Mouse (Mus musculus): ENCODE results near the gene Megf11. TPM values are rescaled to one million over a fixed set of nuclear protein-coding genes. Genes with fewer than 3 reads are reported as not detected.
A peak's percentile ranks its signal among the peaks of the same experiment; 100 is the strongest.

Gene Megf11
- total and polyA plus RNA-seq, 3 experiments = 0.08 to 0.93 TPM; not detected in 1

- peaks cover 13% of the 10 kb centered on the region for H3K79me2 ChIP-seq (ENCODE audit: control insufficient read depth, insufficient read depth, low read length, poor library complexity)
- no peak overlapping the region for H3K4me3 ChIP-seq (ENCODE audit: control insufficient read depth in 1 of 2, insufficient read depth in 1 of 2, low read depth in 2 of 2, low read length in 2 of 2)
- TF ChIP-seq UBTF (IDR thresholded peaks at IDR 0.05; ENCODE audit: borderline replicate concordance, insufficient read depth, low read depth, low read length) = no peak
- H3K4me1 ChIP-seq (ENCODE audit: control insufficient read depth in 1 of 2, insufficient read depth in 2 of 2, low read length in 2 of 2) = no peaks in the 10 kb centered on the region; a peak in 1 of 4 replicates
- no peaks in the 10 kb centered on the region for H3K27me3 ChIP-seq (ENCODE audit: control insufficient read depth in 1 of 2, insufficient read depth in 2 of 2, low read length in 2 of 2)
- DNase-seq (ENCODE audit: low read depth, low spot score) = no peak
- H3K9ac ChIP-seq (ENCODE audit: control insufficient read depth, low read depth, low read length, poor library complexity, severe bottlenecking) = no peak overlapping the region
- H3K27ac ChIP-seq (ENCODE audit: control insufficient read depth, low read depth, low read length) = no peak overlapping the region
- H3K36me3 ChIP-seq (ENCODE audit: control insufficient read depth in 1 of 2, insufficient read depth in 2 of 2, low read length in 2 of 2) = peaks cover 0 to 5% of the 10 kb centered on the region in 2 experiments; a peak in 2 of 4 replicates
- no peaks in the 10 kb centered on the region for H3K9me3 ChIP-seq (replicated peaks; ENCODE audit: insufficient read depth, low read length)
These were observed 46.1 kb upstream of the Megf11 start for GRCm38 (mm10) chr9:64339361-64339760.

GRCm38 (mm10) chr9:64340351-64341253, 44.8 kb upstream of the Megf11 start:
- Histone ChIP-seq H3K27me3 (ENCODE audit: control insufficient read depth in 1 of 2, insufficient read depth in 2 of 2, low read length in 2 of 2) (no peaks in the 10 kb centered on the region), H3K9ac (ENCODE audit: control insufficient read depth, low read depth, low read length, poor library complexity, severe bottlenecking) (peak overlapping the region; percentile 100), H3K9me3 (replicated peaks; ENCODE audit: insufficient read depth, low read length) (no peaks in the 10 kb centered on the region), H3K36me3 (ENCODE audit: control insufficient read depth in 1 of 2, insufficient read depth in 2 of 2, low read length in 2 of 2) (peaks cover 0 to 5% of the 10 kb centered on the region in 2 experiments; a peak in 2 of 4 replicates), H3K79me2 (ENCODE audit: control insufficient read depth, insufficient read depth, low read length, poor library complexity) (peaks cover 13% of the 10 kb centered on the region), H3K4me3 (ENCODE audit: control insufficient read depth in 1 of 2, insufficient read depth in 1 of 2, low read depth in 2 of 2, low read length in 2 of 2) (peak overlapping the region; percentile 78 to 85), H3K27ac (ENCODE audit: control insufficient read depth, low read depth, low read length) (peak overlapping the region; percentile 82), H3K4me1 (ENCODE audit: control insufficient read depth in 1 of 2, insufficient read depth in 2 of 2, low read length in 2 of 2) (peaks cover 0 to under 1% of the 10 kb centered on the region in 2 experiments; a peak in 2 of 4 replicates)
- TF ChIP-seq KAT2A (conservative IDR thresholded peaks at IDR 0.05; ENCODE audit: low read depth, low read length) = no peak; the same call in 1 of the 2 replicates
- TF ChIP-seq RCOR1 (IDR thresholded peaks at IDR 0.05; ENCODE audit: low read depth, low read length) = no peak
- peak; percentile 68 to 71 for TF ChIP-seq POLR2A (IDR thresholded peaks at IDR 0.05; ENCODE audit: control insufficient read depth in 1 of 2, insufficient read depth in 1 of 2, low read depth in 1 of 2, low read length in 2 of 2, poor library complexity in 1 of 2)
- no peak for TF ChIP-seq ZC3H11A (IDR thresholded peaks at IDR 0.05; ENCODE audit: low read depth, low read length)
- peak; percentile 7; the same call in 1 of the 2 replicates for TF ChIP-seq TCF12 (IDR thresholded peaks at IDR 0.05; ENCODE audit: low read depth, low read length)
- peak; percentile 79; the same call in 1 of the 2 replicates for TF ChIP-seq CHD1 (IDR thresholded peaks at IDR 0.05; ENCODE audit: low read depth, low read length)
- TF ChIP-seq NELFE (IDR thresholded peaks at IDR 0.05; ENCODE audit: low read depth, low read length) = peak; percentile 59
- TF ChIP-seq ZMIZ1 (IDR thresholded peaks at IDR 0.05; ENCODE audit: low read depth, low read length) = peak; percentile 28; the same call in 1 of the 2 replicates
- TF ChIP-seq RAD21 (IDR thresholded peaks at IDR 0.05; ENCODE audit: low read depth, low read length) = no peak
- TF ChIP-seq MXI1 (IDR thresholded peaks at IDR 0.05; ENCODE audit: low read depth, low read length) = peak; percentile 60
- no peak for TF ChIP-seq MYB (IDR thresholded peaks at IDR 0.05; ENCODE audit: low read depth, low read length)
- no peak for TF ChIP-seq ELF1 (IDR thresholded peaks at IDR 0.05; ENCODE audit: low read depth, low read length)
- peak; percentile 41; the same call in 1 of the 2 replicates for TF ChIP-seq TBP (IDR thresholded peaks at IDR 0.05; ENCODE audit: low read depth, low read length)
- no peak for TF ChIP-seq CTCF (IDR thresholded peaks at IDR 0.05 in 2 of 3, conservative IDR thresholded peaks at IDR 0.05 in 1 of 3; ENCODE audit: control insufficient read depth in 1 of 3, insufficient read depth in 1 of 3, low read depth in 2 of 3, low read length in 3 of 3, poor library complexity in 1 of 3, severe bottlenecking in 1 of 3)
- TF ChIP-seq SIN3A (IDR thresholded peaks at IDR 0.05; ENCODE audit: low read length) = peak; percentile 58; the same call in 1 of the 2 replicates
- 0 out of 2 replicates have a peak, but pooled peaks have one; percentile 17 for TF ChIP-seq ZKSCAN1 (IDR thresholded peaks at IDR 0.05; ENCODE audit: low read depth, low read length)
- TF ChIP-seq UBTF (IDR thresholded peaks at IDR 0.05; ENCODE audit: borderline replicate concordance, insufficient read depth, low read depth, low read length) = peak; percentile 99
- no peak for TF ChIP-seq MAFK (IDR thresholded peaks at IDR 0.05; ENCODE audit: borderline replicate concordance, low read depth, low read length)
- TF ChIP-seq USF1 (IDR thresholded peaks at IDR 0.05; ENCODE audit: low read depth, low read length) = no peak
- TF ChIP-seq EP300 (IDR thresholded peaks at IDR 0.05; ENCODE audit: low read depth in 1 of 2, low read length in 2 of 2) = no peak
- DNase-seq (ENCODE audit: low read depth, low spot score) = peak; percentile 79
